ENCODE assay signal across 11 mouse cellular contexts in the genomic region with DNA sequence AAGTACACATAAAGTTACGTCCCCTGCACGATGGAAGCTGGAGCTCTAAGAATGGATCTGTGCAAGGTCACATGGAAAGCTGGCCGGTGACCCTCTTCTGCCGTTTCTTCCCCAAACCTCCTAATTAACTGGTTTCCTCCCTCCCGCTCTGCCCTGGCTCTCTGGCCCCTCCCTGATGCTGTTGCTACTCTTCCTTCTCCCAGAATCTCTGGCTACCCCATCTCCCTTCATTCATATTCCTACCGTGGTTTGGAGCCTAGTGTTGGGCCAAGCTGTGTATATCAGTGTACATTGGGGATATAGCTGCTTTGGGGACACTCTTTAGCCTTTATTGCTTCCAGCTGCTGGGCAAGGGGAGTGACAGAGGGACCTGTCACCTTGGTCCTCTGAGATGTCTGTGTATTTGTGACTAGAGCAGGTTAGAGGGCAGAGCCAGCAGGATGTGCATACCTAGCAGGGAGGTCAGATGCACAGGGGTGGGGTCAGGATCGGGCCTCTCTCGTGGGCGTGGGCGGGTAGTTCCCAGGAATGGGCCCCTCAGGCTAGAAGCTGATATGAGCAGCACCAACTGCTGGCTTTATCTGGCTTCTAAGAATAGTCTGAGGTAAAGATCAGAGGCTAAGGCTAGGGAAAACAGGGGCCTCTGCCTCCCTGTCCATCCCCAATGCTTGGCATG. TPM values are rescaled to one million over a fixed set of nuclear protein-coding genes. Genes with fewer than 3 reads are reported as not detected.
DNase-seq lines count a peak whose midpoint lies in the region; ATAC-seq and TF ChIP-seq lines count a peak whose summit lies in the region.
"Had no signal": no experiment of that assay in that cellular context is flagged by ENCODE, and none has a peak within 500 bp of the region (broad histone marks: within the 10 kb centered on the region; RNA-seq: fewer than 3 reads in every experiment).

No protein-coding gene starts in this region.

- no peaks in the 10 kb centered on the region for H3K27me3 ChIP-seq in heart, embryonic 14.5 days (ENCODE audit: control insufficient read depth, insufficient read depth, low read length)
- no peaks in the 10 kb centered on the region for H3K27me3 ChIP-seq in MEL (ENCODE audit: control insufficient read depth in 1 of 2, insufficient read depth in 2 of 2, low read length in 2 of 2)
- no peaks in the 10 kb centered on the region for H3K27me3 ChIP-seq in embryonic facial prominence, embryonic 15.5 days
- no peaks in the 10 kb centered on the region for H3K27me3 ChIP-seq in liver, embryonic 15.5 days
- H3K27me3 ChIP-seq: forebrain, embryonic 15.5 days had no signal

- H3K4me2 ChIP-seq in heart, embryonic 14.5 days (ENCODE audit: low read length): peak overlapping the region; percentile 48
- no peak overlapping the region for H3K4me2 ChIP-seq in embryonic facial prominence, embryonic 15.5 days (replicated peaks)
- peak overlapping the region; percentile 88 for H3K4me2 ChIP-seq in liver, embryonic 15.5 days
- H3K4me2 ChIP-seq: forebrain, embryonic 15.5 days had no signal

- peak overlapping the region; percentile 88 to 94 for H3K27ac ChIP-seq in heart, embryonic 14.5 days (replicated peaks in 1 of 2; ENCODE audit: control insufficient read depth in 1 of 2, insufficient read depth in 1 of 2, low read depth in 2 of 2, low read length in 2 of 2)
- H3K27ac ChIP-seq in MEL (ENCODE audit: control insufficient read depth, low read depth, low read length): peak overlapping the region; percentile 82
- no peak overlapping the region for H3K27ac ChIP-seq in embryonic facial prominence, embryonic 15.5 days (replicated peaks)
- H3K27ac ChIP-seq in liver, embryonic 15.5 days (replicated peaks): peak overlapping the region; percentile 99
- H3K27ac ChIP-seq: forebrain, embryonic 15.5 days had no signal

- DNase-seq in heart, postnatal 25 days (ENCODE audit: low spot score): no peak
- peak; percentile 58 for DNase-seq in MEL (ENCODE audit: low read depth, low spot score)
- no peak for DNase-seq in right cerebral cortex, postnatal 10 days (ENCODE audit: low spot score in 2 of 2)
- no peak for DNase-seq in left cerebral cortex, postnatal 25 days (ENCODE audit: low spot score in 2 of 2)
- no peak for DNase-seq in layer of hippocampus, adult 8-10 months (ENCODE audit: low spot score in 2 of 2)
- DNase-seq: kidney, adult 8-10 months had no signal

- no peaks in the 10 kb centered on the region for H3K9me3 ChIP-seq in heart, embryonic 14.5 days (ENCODE audit: control insufficient read depth, low read length)
- H3K9me3 ChIP-seq in MEL (replicated peaks; ENCODE audit: insufficient read depth, low read length): no peaks in the 10 kb centered on the region
- no peaks in the 10 kb centered on the region for H3K9me3 ChIP-seq in embryonic facial prominence, embryonic 15.5 days (replicated peaks)
- H3K9me3 ChIP-seq in liver, embryonic 15.5 days (replicated peaks): no peaks in the 10 kb centered on the region
- H3K9me3 ChIP-seq: forebrain, embryonic 15.5 days had no signal

- 0 out of 4 replicates have a peak, but pooled peaks of 1 of the 2 experiments have one; percentile 31 for TF ChIP-seq POLR2A in MEL (IDR thresholded peaks at IDR 0.05; ENCODE audit: control insufficient read depth in 1 of 2, insufficient read depth in 1 of 2, low read depth in 1 of 2, low read length in 2 of 2, poor library complexity in 1 of 2)

- no peaks in the 10 kb centered on the region for H3K79me2 ChIP-seq in MEL (ENCODE audit: control insufficient read depth, insufficient read depth, low read length, poor library complexity)

- no peak for TF ChIP-seq RAD21 in MEL (IDR thresholded peaks at IDR 0.05; ENCODE audit: low read depth, low read length)

- peak overlapping the region; percentile 50 for H3K9ac ChIP-seq in heart, embryonic 14.5 days (ENCODE audit: low read length)
- H3K9ac ChIP-seq in MEL (ENCODE audit: control insufficient read depth, low read depth, low read length, poor library complexity, severe bottlenecking): peak overlapping the region; percentile 66
- H3K9ac ChIP-seq in embryonic facial prominence, embryonic 15.5 days: no peak overlapping the region
- H3K9ac ChIP-seq in liver, embryonic 15.5 days: peak overlapping the region; percentile 62
- H3K9ac ChIP-seq: forebrain, embryonic 15.5 days had no signal

- H3K4me3 ChIP-seq in heart, embryonic 14.5 days (ENCODE audit: control insufficient read depth in 1 of 2, insufficient read depth in 1 of 2, low read depth in 1 of 2, low read length in 2 of 2): no peak overlapping the region
- H3K4me3 ChIP-seq in MEL (ENCODE audit: control insufficient read depth in 1 of 2, insufficient read depth in 1 of 2, low read depth in 2 of 2, low read length in 2 of 2): peak overlapping the region; percentile 40 to 49
- H3K4me3 ChIP-seq in embryonic facial prominence, embryonic 15.5 days (replicated peaks): no peak overlapping the region
- peak overlapping the region; percentile 48 for H3K4me3 ChIP-seq in liver, embryonic 15.5 days (replicated peaks)
- H3K4me3 ChIP-seq: forebrain, embryonic 15.5 days had no signal

- WGBS in heart, embryonic 14.5 days: 16% methylated on average over 10 of the region's 10 CpGs
- 21% methylated on average over 10 of the region's 10 CpGs for WGBS in embryonic facial prominence, embryonic 15.5 days
- WGBS in liver, embryonic 15.5 days (ENCODE audit: insufficient replicate concordance): 22% methylated on average over 10 of the region's 10 CpGs

- TF ChIP-seq EP300 in MEL (IDR thresholded peaks at IDR 0.05; ENCODE audit: low read depth in 1 of 2, low read length in 2 of 2): peak; percentile 87 to 89

- TF ChIP-seq CTCF in MEL (IDR thresholded peaks at IDR 0.05 in 2 of 3, conservative IDR thresholded peaks at IDR 0.05 in 1 of 3; ENCODE audit: control insufficient read depth in 1 of 3, insufficient read depth in 1 of 3, low read depth in 2 of 3, low read length in 3 of 3, poor library complexity in 1 of 3, severe bottlenecking in 1 of 3): no peak

- peaks cover 28 to 35% of the 10 kb centered on the region in 2 experiments for H3K4me1 ChIP-seq in heart, embryonic 14.5 days (ENCODE audit: control insufficient read depth in 2 of 2, insufficient read depth in 2 of 2, low read length in 2 of 2)
- H3K4me1 ChIP-seq in MEL (ENCODE audit: control insufficient read depth in 1 of 2, insufficient read depth in 2 of 2, low read length in 2 of 2): peaks cover 12 to 18% of the 10 kb centered on the region in 2 experiments
- H3K4me1 ChIP-seq in embryonic facial prominence, embryonic 15.5 days: no peaks in the 10 kb centered on the region
- peaks cover 64% of the 10 kb centered on the region for H3K4me1 ChIP-seq in liver, embryonic 15.5 days (replicated peaks)
- H3K4me1 ChIP-seq: forebrain, embryonic 15.5 days had no signal

- intact Hi-C loops in heart, postnatal 25 days (cut with DNase I): no loop called here
- intact Hi-C loops in left cerebral cortex, postnatal 25 days (cut with DNase I): no loop called here

- ATAC-seq in heart, embryonic 14.5 days (ENCODE audit: insufficient number of reproducible peaks, insufficient read depth, low FRiP score, low read depth): peak; percentile 41
- ATAC-seq in embryonic facial prominence, embryonic 15.5 days (ENCODE audit: insufficient number of reproducible peaks, low FRiP score, low TSS enrichment, low read depth): 0 out of 2 replicates have a peak, but pooled peaks have one; percentile 27
- ATAC-seq in liver, embryonic 15.5 days (ENCODE audit: insufficient read depth): peak; percentile 98
- ATAC-seq: forebrain, embryonic 15.5 days; lung, postnatal 0 days had no signal

- H3K36me3 ChIP-seq in heart, embryonic 14.5 days (ENCODE audit: control insufficient read depth, insufficient read depth, low read length): no peaks in the 10 kb centered on the region
- peaks cover 0 to 16% of the 10 kb centered on the region in 2 experiments; a peak in 2 of 4 replicates for H3K36me3 ChIP-seq in MEL (ENCODE audit: control insufficient read depth in 1 of 2, insufficient read depth in 2 of 2, low read length in 2 of 2)
- no peaks in the 10 kb centered on the region for H3K36me3 ChIP-seq in embryonic facial prominence, embryonic 15.5 days
- H3K36me3 ChIP-seq in liver, embryonic 15.5 days (replicated peaks): no peaks in the 10 kb centered on the region
- H3K36me3 ChIP-seq: forebrain, embryonic 15.5 days had no signal

TF ChIP-seq in MEL, 35 proteins besides CTCF, POLR2A, EP300 and RAD21 (continues in another document):
- TF ChIP-seq POLR2AphosphoS2 (IDR thresholded peaks at IDR 0.05; ENCODE audit: low read length) (no peak), ETS1 (IDR thresholded peaks at IDR 0.05; ENCODE audit: low read depth, low read length) (peak; percentile 79), POLR2AphosphoS5 (IDR thresholded peaks at IDR 0.05; ENCODE audit: borderline replicate concordance, low read depth, low read length) (no peak), CHD2 (IDR thresholded peaks at IDR 0.05; ENCODE audit: low read length) (no peak), ELF1 (IDR thresholded peaks at IDR 0.05; ENCODE audit: low read depth, low read length) (no peak), MEF2A (IDR thresholded peaks at IDR 0.05; ENCODE audit: extremely low read depth, insufficient replicate concordance, low read depth, low read length, poor library complexity, severe bottlenecking) (peak; percentile 96; the same call in 1 of the 2 replicates), TBP (IDR thresholded peaks at IDR 0.05; ENCODE audit: low read depth, low read length) (no peak)

RNA-seq across cellular contexts. Expression of a gene that starts 6.3 kb away (rescaled TPM):
- polyA plus RNA-seq in heart, embryonic 14.5 days (2014; fragmentation: Nextera tagmentation; extraction: Ambion mirVana): 26.5 and 27.3 TPM in 2 replicates
- total RNA-seq in heart, postnatal 25 days (2021): 10 to 100 TPM; 35.4 to 36.0 TPM
- total RNA-seq in MEL (2012; rRNA removed): 2.2 and 3.2 TPM in 2 replicates
- 1 to 10 TPM in 1 of 2 experiments, not detected in 1; 5.9 TPM for polyA plus RNA-seq in MEL (2012; ENCODE audit: insufficient read depth in 1 of 2, insufficient read length in 2 of 2, low read depth in 1 of 2, low replicate concordance in 2 of 2, missing spikeins in 1 of 2)
- 1.7 and 2.2 TPM in 2 replicates for polyA plus RNA-seq in embryonic facial prominence, embryonic 15.5 days (2015; fragmentation: Nextera tagmentation; extraction: Ambion mirVana)
- polyA plus RNA-seq in liver, embryonic 15.5 days (2015; fragmentation: Nextera tagmentation; extraction: Ambion mirVana): 1.6 and 1.7 TPM in 2 replicates
- 1 to 10 TPM; 3.8 to 5.3 TPM for total RNA-seq in left cerebral cortex, postnatal 25 days (2021)
- 1 to 10 TPM; 2.6 to 6.0 (median 4.5) TPM for total RNA-seq in layer of hippocampus, adult 8-10 months (2022)

RNA-seq across cellular contexts. Expression of a gene that starts 12.1 kb away (rescaled TPM):
- polyA plus RNA-seq in heart, embryonic 14.5 days (2014; fragmentation: Nextera tagmentation; extraction: Ambion mirVana): 22.2 and 23.9 TPM in 2 replicates
- 10 to 100 TPM; 13.4 to 13.9 TPM for total RNA-seq in heart, postnatal 25 days (2021)
- total RNA-seq in MEL (2012; rRNA removed): 21.9 and 22.8 TPM in 2 replicates
- polyA plus RNA-seq in MEL (2012; ENCODE audit: insufficient read depth in 1 of 2, insufficient read length in 2 of 2, low read depth in 1 of 2, low replicate concordance in 2 of 2, missing spikeins in 1 of 2): 10 to 100 TPM in 1 of 2 experiments, not detected in 1; 24.0 TPM
- polyA plus RNA-seq in embryonic facial prominence, embryonic 15.5 days (2015; fragmentation: Nextera tagmentation; extraction: Ambion mirVana): 31.0 and 33.0 TPM in 2 replicates
- 73.4 and 88.1 TPM in 2 replicates for polyA plus RNA-seq in liver, embryonic 15.5 days (2015; fragmentation: Nextera tagmentation; extraction: Ambion mirVana)
- total RNA-seq in left cerebral cortex, postnatal 25 days (2021): 10 to 100 TPM; 12.9 to 14.4 TPM
- 10 to 100 TPM; 21.4 to 26.8 (median 22.2) TPM for total RNA-seq in layer of hippocampus, adult 8-10 months (2022)

Comparison
In these comparisons a context has a peak if more than half of its experiments do, and no peak if none do; other contexts are left out.
1. ATAC-seq: peak in every context shown above with its lines; median percentile 98 in liver, embryonic 15.5 days; 41 in heart, embryonic 14.5 days; 27 in embryonic facial prominence, embryonic 15.5 days.
2. H3K4me3 ChIP-seq: peak in MEL (2 of 2) and liver, embryonic 15.5 days (single experiment); none in heart, embryonic 14.5 days (0 of 2) and embryonic facial prominence, embryonic 15.5 days (single experiment).